Mouse (Mus musculus) liver, embryonic 13.5 days (tissue): Measurements from ENCODE around the gene Havcr2. TPM values are rescaled to one million over a fixed set of nuclear protein-coding genes. Genes with fewer than 3 reads are reported as not detected.
"Not testable (repeated sequence)": the region's sequence is repeated elsewhere in the genome, so short reads cannot be mapped to it uniquely, and the experiment has no call there.

Source experiments
- ATAC-seq: fragments of 200-750 bp; cut with Nextera tagmentation; 2 replicates; pipeline ENCODE4 v1.8.0; 2017; ENCODE audit warnings: low read depth, mild to moderate bottlenecking, moderate number of reproducible peaks, moderate library complexity
- DNase-seq: peaks from one replicate; pipeline ENCODE4 v3.0.0; 2022
- H3K27ac ChIP-seq: fragments of 300-500 bp; sonication (generic); 2 replicates; pipeline ENCODE4 v1.5.1; 2015; ENCODE audit warnings: moderate library complexity, mild to moderate bottlenecking, inconsistent platforms
- H3K27me3 ChIP-seq: fragments of 300-500 bp; sonication (generic); 2 replicates; pipeline ENCODE4 v1.6.1; 2015; ENCODE audit warnings: mild to moderate bottlenecking, inconsistent platforms
- H3K36me3 ChIP-seq: fragments of 300-500 bp; sonication (generic); 2 replicates; pipeline ENCODE4 v1.6.1; 2015; ENCODE audit warnings: mild to moderate bottlenecking, inconsistent platforms
- H3K4me1 ChIP-seq: fragments of 300-500 bp; sonication (generic); replicated peaks from 2 replicates; pipeline ENCODE4 v1.6.1; 2015; ENCODE audit warnings: inconsistent platforms
- H3K4me2 ChIP-seq: fragments of 300-500 bp; sonication (generic); 2 replicates; pipeline ENCODE4 v1.6.1; 2015; ENCODE audit warnings: inconsistent platforms, mild to moderate bottlenecking, moderate library complexity
- H3K4me3 ChIP-seq: fragments of 300-500 bp; sonication (generic); replicated peaks from 2 replicates; pipeline ENCODE4 v1.5.1; 2015; ENCODE audit warnings: mild to moderate bottlenecking, inconsistent platforms
- H3K9ac ChIP-seq: fragments of 300-500 bp; sonication (generic); 2 replicates; pipeline ENCODE4 v1.6.1; 2015; ENCODE audit warnings: mild to moderate bottlenecking, inconsistent platforms
- H3K9me3 ChIP-seq: fragments of 300-500 bp; sonication (generic); replicated peaks from 2 replicates; pipeline ENCODE4 v1.6.1; 2016; ENCODE audit warnings: inconsistent platforms
- WGBS: fragments of 180-500 bp; shearing (Covaris S2); methylation state at CpG from one replicate; pipeline ENCODE4 v1.1.7; 2015; ENCODE audit not compliant: insufficient replicate concordance; 5-methylcytosine and 5-hydroxymethylcytosine counted together
- polyA plus RNA-seq: library from polyadenylated mRNA; unstranded; fragments of >200 nt; fragmentation: Nextera tagmentation; extraction: Ambion mirVana; gene quantifications from 2 replicates; pipeline ENCODE4 v1.2.1, GENCODE M21; 2015

Gene Havcr2
- polyA plus RNA-seq, 1 experiment from 2014 or later: 0.09 TPM

- H3K9ac ChIP-seq: no peak overlapping the region
- no peaks in the 10 kb centered on the region for H3K27me3 ChIP-seq
- H3K4me2 ChIP-seq: no peak overlapping the region
- no peaks in the 10 kb centered on the region for H3K9me3 ChIP-seq
- 34% methylated on average over 5 of the region's 5 CpGs for WGBS
- no peak overlapping the region for H3K27ac ChIP-seq
- no peaks in the 10 kb centered on the region; the same call in 1 of the 2 replicates for H3K4me1 ChIP-seq
- ATAC-seq: no peak
- DNase-seq: no peak
- no peak overlapping the region for H3K4me3 ChIP-seq
- H3K36me3 ChIP-seq: no peaks in the 10 kb centered on the region
Observed at GRCm38 (mm10) chr11:46461931-46462330, 7.2 kb downstream of the Havcr2 start.

DNA sequence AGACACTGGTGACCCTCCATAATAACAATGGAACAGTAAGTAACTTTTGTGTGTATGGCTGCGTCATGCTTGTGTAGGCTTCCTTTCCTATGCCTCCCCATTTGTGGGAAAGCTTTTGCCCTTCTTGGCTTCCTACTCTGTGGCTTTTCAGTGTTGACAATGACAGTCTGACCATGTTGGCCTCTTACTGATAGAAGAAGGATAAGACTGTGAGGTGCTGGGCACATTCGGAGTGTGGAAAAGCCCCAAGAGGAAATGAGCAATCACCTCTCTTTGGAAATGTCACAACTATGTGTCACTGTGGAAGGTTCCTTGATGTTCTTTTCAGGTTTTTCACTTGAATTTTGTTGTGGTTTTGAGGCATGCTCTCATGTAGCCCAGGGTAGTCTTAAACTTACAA, 12.1 kb downstream of the Havcr2 start:
- Histone ChIP-seq H3K4me3 (no peak overlapping the region), H3K36me3 (no peaks in the 10 kb centered on the region), H3K27ac (no peak overlapping the region), H3K9me3 (no peaks in the 10 kb centered on the region), H3K4me1 (no peaks in the 10 kb centered on the region; the same call in 1 of the 2 replicates), H3K27me3 (no peaks in the 10 kb centered on the region), H3K9ac (no peak overlapping the region), H3K4me2 (no peak overlapping the region)
- 52% methylated on average over 2 of the region's 2 CpGs for WGBS
- DNase-seq (no peak), ATAC-seq (no peak)

GRCm38 (mm10) chr11:46474220-46474619, 19.5 kb downstream of the Havcr2 start:
- ATAC-seq: no peak
- no peaks in the 10 kb centered on the region for H3K27me3 ChIP-seq
- 75% methylated on average over 4 of the region's 4 CpGs for WGBS

GRCm38 (mm10) chr11:46479311-46479710, 24.6 kb downstream of the Havcr2 start:
- WGBS: 59% methylated on average over 9 of the region's 9 CpGs

More at GRCm38 (mm10) chr11:46474220-46474619, 19.5 kb downstream of the Havcr2 start:
- Histone ChIP-seq H3K4me3 (no peak overlapping the region), H3K36me3 (no peaks in the 10 kb centered on the region), H3K9me3 (no peaks in the 10 kb centered on the region), H3K27ac (no peak overlapping the region), H3K4me2 (no peak overlapping the region), H3K9ac (no peak overlapping the region), H3K4me1 (no peaks in the 10 kb centered on the region)
- no peak for DNase-seq

DNA sequence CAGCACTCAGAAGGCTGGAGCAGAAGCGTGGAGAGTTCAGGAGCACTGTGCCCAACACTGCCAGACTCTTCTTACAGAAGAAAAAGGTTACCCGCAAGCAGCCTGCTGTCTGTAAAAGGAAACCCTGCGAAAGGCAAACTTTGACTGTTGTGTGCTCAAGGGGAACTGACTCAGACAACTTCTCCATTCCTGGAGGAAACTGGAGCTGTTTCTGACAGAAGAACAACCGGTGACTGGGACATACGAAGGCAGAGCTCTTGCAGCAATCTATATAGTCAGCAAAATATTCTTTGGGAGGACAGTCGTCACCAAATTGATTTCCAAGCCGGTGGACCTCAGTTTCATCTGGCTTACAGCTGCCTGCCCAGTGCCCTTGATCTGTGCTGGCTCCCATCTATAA, 25.8 kb downstream of the Havcr2 start:
- Histone ChIP-seq H3K4me2 (no peak overlapping the region), H3K9ac (no peak overlapping the region), H3K4me3 (no peak overlapping the region), H3K4me1 (no peaks in the 10 kb centered on the region), H3K36me3 (no peaks in the 10 kb centered on the region), H3K9me3 (no peaks in the 10 kb centered on the region), H3K27me3 (no peaks in the 10 kb centered on the region), H3K27ac (no peak overlapping the region)
- DNase-seq (no peak), ATAC-seq (no peak)
- WGBS: 16% methylated on average over 7 of the region's 7 CpGs

More at GRCm38 (mm10) chr11:46479311-46479710, 24.6 kb downstream of the Havcr2 start:
- DNase-seq (no peak), ATAC-seq (no peak)
- H3K27ac ChIP-seq: no peak overlapping the region
- no peaks in the 10 kb centered on the region for H3K27me3 ChIP-seq
- no peak overlapping the region for H3K9ac ChIP-seq
- no peak overlapping the region for H3K4me3 ChIP-seq
- H3K36me3 ChIP-seq: no peaks in the 10 kb centered on the region
- no peaks in the 10 kb centered on the region for H3K9me3 ChIP-seq
- H3K4me2 ChIP-seq: no peak overlapping the region
- no peaks in the 10 kb centered on the region for H3K4me1 ChIP-seq

- Histone ChIP-seq H3K36me3 (no peaks in the 10 kb centered on the region), H3K9ac (no peak overlapping the region), H3K4me1 (no peaks in the 10 kb centered on the region), H3K4me2 (no peak overlapping the region), H3K4me3 (no peak overlapping the region), H3K27ac (no peak overlapping the region), H3K9me3 (no peaks in the 10 kb centered on the region), H3K27me3 (no peaks in the 10 kb centered on the region)
- no peak for DNase-seq
- no peak for ATAC-seq
- 26% methylated on average over 1 of the region's 1 CpGs for WGBS
Observed at GRCm38 (mm10) chr11:46488231-46488630, 33.5 kb downstream of the Havcr2 start.

DNA sequence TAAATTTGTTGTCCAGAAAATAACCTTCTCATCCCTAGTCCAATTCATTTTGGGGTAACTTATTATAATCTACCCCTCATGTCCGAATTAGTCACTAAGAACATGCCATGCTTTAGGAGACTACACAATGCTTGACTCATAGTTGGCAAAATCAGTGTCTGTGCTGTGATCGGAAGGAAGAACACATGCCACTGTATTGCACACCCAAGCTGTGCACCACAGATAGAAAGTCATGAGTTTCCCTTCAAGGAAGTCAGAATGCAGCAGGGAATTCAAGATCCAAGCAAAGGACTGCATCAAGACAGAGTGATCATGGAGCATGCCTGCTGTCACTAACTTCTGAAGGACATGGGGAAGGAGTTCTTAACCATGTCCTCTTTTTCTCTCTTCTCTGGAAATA, 33.9 kb downstream of the Havcr2 start:
- ATAC-seq (no peak), DNase-seq (no peak)
- Histone ChIP-seq H3K4me1 (no peaks in the 10 kb centered on the region), H3K36me3 (no peaks in the 10 kb centered on the region), H3K9ac (no peak overlapping the region), H3K27ac (no peak overlapping the region), H3K27me3 (no peaks in the 10 kb centered on the region), H3K4me2 (no peak overlapping the region), H3K9me3 (no peaks in the 10 kb centered on the region), H3K4me3 (no peak overlapping the region)
- 55% methylated on average over 2 of the region's 2 CpGs for WGBS

DNA sequence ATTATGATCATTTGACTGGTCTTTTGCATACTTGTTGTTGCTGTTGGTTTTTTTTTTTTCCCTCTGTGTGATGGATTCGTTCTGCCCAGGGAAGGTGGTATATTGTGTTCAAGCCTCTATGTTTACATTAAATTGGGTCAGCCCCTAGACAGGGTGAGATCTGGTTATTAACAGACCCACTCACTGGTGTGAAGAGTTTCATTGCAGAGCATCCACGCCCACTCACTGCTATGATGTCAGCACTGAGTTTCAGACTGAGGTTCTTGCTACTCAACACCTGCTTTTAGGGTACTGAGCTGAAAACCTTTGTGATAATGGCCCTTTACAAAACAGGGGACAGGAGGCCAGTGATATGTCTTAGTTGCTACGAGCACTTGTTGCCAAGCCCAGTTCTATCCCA, 52.4 kb downstream of the Havcr2 start:
- DNase-seq (no peak), ATAC-seq (no peak)
- Histone ChIP-seq H3K27me3 (no peaks in the 10 kb centered on the region), H3K36me3 (no peaks in the 10 kb centered on the region), H3K9me3 (no peaks in the 10 kb centered on the region), H3K9ac (no peak overlapping the region), H3K4me2 (no peak overlapping the region), H3K27ac (no peak overlapping the region), H3K4me3 (no peak overlapping the region), H3K4me1 (no peaks in the 10 kb centered on the region)
- 47% methylated on average over 3 of the region's 3 CpGs for WGBS

- no peaks in the 10 kb centered on the region for H3K9me3 ChIP-seq
- no peaks in the 10 kb centered on the region for H3K4me1 ChIP-seq
- DNase-seq: no peak
- no peaks in the 10 kb centered on the region for H3K27me3 ChIP-seq
- H3K36me3 ChIP-seq: no peaks in the 10 kb centered on the region
- ATAC-seq: no peak
- H3K4me3 ChIP-seq: no peak overlapping the region
- no peak overlapping the region for H3K9ac ChIP-seq
- H3K27ac ChIP-seq: no peak overlapping the region
- 85% methylated on average over 5 of the region's 5 CpGs for WGBS
- H3K4me2 ChIP-seq: no peak overlapping the region
Observed at GRCm38 (mm10) chr11:46509900-46510299, 55.2 kb downstream of the Havcr2 start.

GRCm38 (mm10) chr11:46521341-46521740, 66.6 kb downstream of the Havcr2 start:
- H3K27me3 ChIP-seq, H3K4me2 ChIP-seq: not testable (repeated sequence)
- WGBS: 70% methylated on average over 5 of the region's 5 CpGs

GRCm38 (mm10) chr11:46522719-46523118, 68.0 kb downstream of the Havcr2 start:
- 67% methylated on average over 3 of the region's 3 CpGs for WGBS
- DNase-seq: no peak
- Histone ChIP-seq H3K27ac (no peak overlapping the region), H3K4me2 (no peak overlapping the region), H3K4me1 (no peaks in the 10 kb centered on the region), H3K9me3 (no peaks in the 10 kb centered on the region), H3K27me3 (no peaks in the 10 kb centered on the region), H3K9ac (no peak overlapping the region), H3K4me3 (no peak overlapping the region), H3K36me3 (no peaks in the 10 kb centered on the region)
- ATAC-seq: no peak

More at GRCm38 (mm10) chr11:46521341-46521740, 66.6 kb downstream of the Havcr2 start:
- not testable (repeated sequence) for H3K4me1 ChIP-seq, DNase-seq, H3K4me3 ChIP-seq, H3K9ac ChIP-seq, H3K36me3 ChIP-seq, H3K9me3 ChIP-seq, ATAC-seq, H3K27ac ChIP-seq

- DNase-seq (no peak), ATAC-seq (no peak)
- H3K4me1 ChIP-seq: no peaks in the 10 kb centered on the region
- no peaks in the 10 kb centered on the region for H3K36me3 ChIP-seq
- no peak within 1 kb of the TSS for H3K4me3 ChIP-seq
- 63% methylated on average over 2 of the region's 2 CpGs for WGBS
- H3K27ac ChIP-seq: no peak within 1 kb of the TSS
- no peak within 1 kb of the TSS for H3K9ac ChIP-seq
- H3K27me3 ChIP-seq: no peaks in the 10 kb centered on the region
- H3K4me2 ChIP-seq: no peak within 1 kb of the TSS
- H3K9me3 ChIP-seq: no peaks in the 10 kb centered on the region
Observed at GRCm38 (mm10) chr11:46523912-46524311, 69.2 kb downstream of the Havcr2 start, which contains the start of gene Gm12169. Gm12169 (plus strand) TSS chr11:46524212.
